ENCODE assay signal across 15 mouse cellular contexts in genomic region chr7:116226877-116227282, GRCm38 (mm10).
DNase-seq lines count a peak whose midpoint lies in the region; ATAC-seq lines count a peak whose summit lies in the region.
"Had no signal": no experiment of that assay in that cellular context is flagged by ENCODE, and none has a peak within 500 bp of the region (broad histone marks: within the 10 kb centered on the region; RNA-seq: fewer than 3 reads in every experiment).

No protein-coding gene starts in this region.

- no peak overlapping the region for H3K4me3 ChIP-seq in hindbrain, embryonic 16.5 days (ENCODE audit: low read length)
- no peak overlapping the region for H3K4me3 ChIP-seq in hindbrain, embryonic 13.5 days
- H3K4me3 ChIP-seq: forebrain, embryonic 15.5 days; liver, embryonic 15.5 days had no signal

- H3K27me3 ChIP-seq in hindbrain, embryonic 16.5 days (replicated peaks; ENCODE audit: control insufficient read depth, insufficient read depth, low read length) = no peaks in the 10 kb centered on the region
- no peaks in the 10 kb centered on the region for H3K27me3 ChIP-seq in hindbrain, embryonic 13.5 days
- H3K27me3 ChIP-seq: forebrain, embryonic 15.5 days; liver, embryonic 15.5 days had no signal

- no peaks in the 10 kb centered on the region for H3K9me3 ChIP-seq in hindbrain, embryonic 16.5 days (ENCODE audit: control insufficient read depth, low read length)
- no peaks in the 10 kb centered on the region for H3K9me3 ChIP-seq in hindbrain, embryonic 13.5 days
- H3K9me3 ChIP-seq: forebrain, embryonic 15.5 days; liver, embryonic 15.5 days had no signal

- peaks cover 16% of the 10 kb centered on the region for H3K4me1 ChIP-seq in hindbrain, embryonic 16.5 days (ENCODE audit: control insufficient read depth, insufficient read depth, low read depth, low read length)
- peaks cover 26% of the 10 kb centered on the region for H3K4me1 ChIP-seq in hindbrain, embryonic 13.5 days (replicated peaks)

- 46% methylated on average over 7 of the region's 7 CpGs for WGBS in hindbrain, embryonic 16.5 days
- 69% methylated on average over 7 of the region's 7 CpGs for WGBS in hindbrain, embryonic 13.5 days

- 0 out of 2 replicates have a peak overlapping the region, but pooled peaks have one; percentile 9 for H3K4me2 ChIP-seq in hindbrain, embryonic 16.5 days (ENCODE audit: low read length)
- H3K4me2 ChIP-seq in hindbrain, embryonic 13.5 days = no peak overlapping the region
- H3K4me2 ChIP-seq: forebrain, embryonic 15.5 days; liver, embryonic 15.5 days had no signal

- no peak overlapping the region for H3K27ac ChIP-seq in hindbrain, embryonic 16.5 days (ENCODE audit: low read depth, low read length)
- H3K27ac ChIP-seq in hindbrain, embryonic 13.5 days = no peak overlapping the region
- H3K27ac ChIP-seq: forebrain, embryonic 15.5 days; liver, embryonic 15.5 days; macrophage had no signal

- no peak overlapping the region for H3K9ac ChIP-seq in hindbrain, embryonic 16.5 days (ENCODE audit: low read depth, low read length)
- no peak overlapping the region for H3K9ac ChIP-seq in hindbrain, embryonic 13.5 days
- H3K9ac ChIP-seq: forebrain, embryonic 15.5 days; liver, embryonic 15.5 days had no signal

- no peaks in the 10 kb centered on the region for H3K36me3 ChIP-seq in hindbrain, embryonic 16.5 days (ENCODE audit: control insufficient read depth, insufficient read depth, low read length)
- H3K36me3 ChIP-seq in hindbrain, embryonic 13.5 days = no peaks in the 10 kb centered on the region
- H3K36me3 ChIP-seq: forebrain, embryonic 15.5 days; liver, embryonic 15.5 days had no signal

- DNase-seq in cerebellum, adult 11 months = peak; percentile 37
- peak; percentile 48 for DNase-seq in Muller cell, postnatal 12 days (ENCODE audit: inconsistent ontology term)
- peak; percentile 64 to 74 for DNase-seq in cerebellum, postnatal 25 days
- DNase-seq in adrenal gland, adult 18-20 months (ENCODE audit: low spot score in 2 of 2) = no peak
- DNase-seq in urinary bladder, postnatal 36 days (ENCODE audit: low spot score in 2 of 2) = no peak
- DNase-seq: kidney, adult 8-10 months; layer of hippocampus, adult 9-11 months; right cerebral cortex, adult 18-20 months; thymus, adult 18-20 months had no signal

- ATAC-seq in cerebellum, adult (ENCODE audit: insufficient number of reproducible peaks, low FRiP score, low TSS enrichment) = no peak
- ATAC-seq in hindbrain, embryonic 16.5 days = peak; percentile 65
- ATAC-seq in hindbrain, embryonic 13.5 days (ENCODE audit: low FRiP score) = no peak
- ATAC-seq: forebrain, embryonic 15.5 days had no signal

Comparison
In these comparisons a context has a peak if more than half of its experiments do, and no peak if none do; other contexts are left out.
1. DNase-seq: peak in cerebellum, adult 11 months (single experiment), Muller cell, postnatal 12 days (single experiment) and cerebellum, postnatal 25 days (2 of 2); none in adrenal gland, adult 18-20 months (0 of 2) and urinary bladder, postnatal 36 days (0 of 2).